Mouse (Mus musculus) spleen, postnatal 14 days (tissue): ENCODE data around the gene Numb.

ENCODE experiments used
- DNase-seq, 2 experiments: peaks; one replicate each; pipeline ENCODE4 v3.0.0; 2021 to 2022; ENCODE audit warnings: low spot score in 2 of 2

Gene Numb

DNA sequence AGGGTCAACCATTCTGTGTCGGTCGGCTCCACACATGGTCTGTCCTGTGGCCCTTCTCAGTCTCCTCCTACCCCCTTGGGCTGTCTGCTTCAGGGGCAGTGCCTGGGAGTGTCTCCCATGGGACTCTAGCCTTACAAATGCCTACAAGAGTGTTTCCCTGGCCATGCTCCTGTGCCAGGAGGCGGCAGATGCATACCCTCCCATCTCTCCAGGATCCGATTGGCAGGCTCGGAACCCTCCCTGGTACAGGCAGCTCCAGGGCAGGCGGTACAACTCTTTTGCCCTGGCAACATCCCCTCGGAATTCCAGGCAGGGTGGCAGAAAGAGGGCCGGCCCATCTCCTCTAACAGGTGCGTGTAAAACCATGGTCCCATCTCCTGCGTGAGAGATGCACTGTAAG, 139.1 kb downstream of the Numb start:
- DNase-seq = no peak

DNA sequence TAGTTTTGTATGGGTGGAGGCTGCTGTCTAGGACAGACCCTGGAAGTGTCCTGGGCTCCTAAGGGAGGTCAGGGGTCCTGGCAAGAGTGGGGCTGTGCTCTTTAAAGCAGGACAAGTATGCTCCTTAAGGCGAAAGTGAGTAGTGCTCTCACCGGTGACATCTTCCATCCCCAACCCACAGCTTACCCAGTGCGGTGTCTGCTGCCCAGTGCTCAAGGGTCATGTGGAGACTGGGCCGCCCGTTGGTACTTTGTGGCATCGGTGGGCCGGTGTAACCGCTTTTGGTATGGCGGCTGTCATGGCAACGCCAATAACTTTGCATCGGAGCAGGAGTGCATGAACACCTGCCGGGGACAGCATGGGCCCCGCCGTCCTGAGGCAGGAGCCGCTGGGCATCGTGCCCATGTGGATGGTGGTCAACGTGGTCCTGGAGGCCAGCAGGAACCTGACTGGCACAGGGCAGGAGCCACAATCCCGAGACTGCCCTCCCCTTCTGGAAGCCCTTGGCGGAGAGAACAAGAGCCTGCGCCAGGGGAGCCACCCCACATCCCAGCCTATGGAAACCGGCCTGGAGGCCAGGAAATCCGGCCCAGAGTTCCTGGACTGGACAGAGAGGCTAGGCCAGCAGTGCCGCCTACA, 140.0 kb downstream of the Numb start:
- no peak for DNase-seq

- no peak for DNase-seq
Measured at GRCm38 (mm10) chr12:83781204-83781603, 140.5 kb downstream of the Numb start.

- no peak for DNase-seq
Measured at GRCm38 (mm10) chr12:83780181-83780580, 141.6 kb downstream of the Numb start.

GRCm38 (mm10) chr12:83776766-83777165, 145.0 kb downstream of the Numb start:
- DNase-seq = no peak

- no peak for DNase-seq
Measured at GRCm38 (mm10) chr12:83775621-83776020, 146.1 kb downstream of the Numb start.

DNA sequence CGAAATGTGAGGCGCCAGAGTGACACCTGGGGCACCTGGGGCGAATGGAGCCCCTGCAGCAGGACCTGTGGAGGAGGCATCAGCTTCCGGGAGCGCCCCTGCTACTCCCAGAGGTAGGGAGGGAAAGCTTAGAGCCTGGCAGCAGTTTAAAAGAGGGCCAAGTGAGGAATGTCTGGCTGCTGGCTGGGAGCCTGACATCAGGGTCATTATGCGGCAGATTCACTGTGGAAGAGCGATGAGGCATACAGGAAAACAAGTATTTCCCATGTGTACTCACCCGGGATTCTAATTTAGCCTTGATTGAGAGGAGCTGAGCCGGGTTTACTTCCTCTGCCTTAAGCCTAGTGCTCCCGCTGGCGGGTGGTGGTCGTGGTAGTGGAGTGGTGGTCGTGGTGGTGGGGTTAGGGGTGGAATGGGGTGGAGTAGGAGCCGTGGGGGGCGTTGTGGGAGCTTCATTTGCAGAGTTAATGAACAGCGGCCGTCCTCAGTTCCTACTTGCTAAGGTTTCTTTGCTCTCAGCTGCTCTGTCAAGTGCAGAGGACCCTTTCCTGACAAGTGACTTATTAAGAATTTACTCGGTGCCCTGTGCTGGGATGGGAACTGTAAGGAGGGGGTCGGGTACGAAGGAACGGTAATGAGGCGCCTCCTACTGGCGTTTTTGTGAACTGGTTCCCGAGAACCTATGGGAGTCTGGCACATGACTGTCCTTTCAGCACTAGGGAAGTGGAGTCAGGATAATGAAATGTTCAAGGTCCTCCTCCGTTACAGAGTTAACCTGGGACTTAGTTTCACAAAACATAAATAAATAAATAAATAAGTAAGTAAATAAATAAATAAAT, 151.1 kb downstream of the Numb start:
- DNase-seq = peak in 1 of 2 experiments; percentile 35

DNA sequence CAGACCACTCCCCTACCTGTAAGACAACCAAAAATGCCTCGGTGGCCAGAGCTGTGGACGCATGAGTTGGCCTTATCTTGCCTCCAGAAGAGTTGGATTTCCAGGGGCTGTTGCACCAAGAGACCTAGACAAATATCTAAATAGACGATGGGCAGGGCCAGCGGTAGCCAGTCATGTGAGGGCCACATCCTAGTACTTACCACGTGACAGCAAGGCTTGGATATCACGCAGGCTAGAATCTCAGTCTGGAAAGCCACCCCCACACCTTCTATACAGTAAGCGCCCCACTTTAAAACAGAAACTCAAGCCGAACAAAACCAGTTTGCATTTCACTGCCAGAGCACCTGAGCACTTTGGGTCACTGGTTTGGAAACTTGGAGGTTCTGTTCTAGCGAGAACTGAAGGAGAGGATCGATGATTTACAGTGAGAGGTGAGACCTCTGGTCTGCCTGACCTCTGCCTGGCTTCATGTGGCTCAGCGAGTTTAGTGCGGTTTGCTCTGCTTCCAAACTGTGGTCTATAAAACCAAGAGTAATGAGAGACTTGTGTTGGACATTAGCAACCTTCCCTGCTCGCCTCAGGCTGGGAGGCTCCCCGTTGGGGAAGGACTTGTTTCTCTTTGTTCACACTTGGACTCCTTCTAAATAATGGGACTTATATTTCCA, 153.4 kb downstream of the Numb start:
- DNase-seq = no peak

GRCm38 (mm10) chr12:83767833-83768232, 153.9 kb downstream of the Numb start:
- no peak for DNase-seq

DNA sequence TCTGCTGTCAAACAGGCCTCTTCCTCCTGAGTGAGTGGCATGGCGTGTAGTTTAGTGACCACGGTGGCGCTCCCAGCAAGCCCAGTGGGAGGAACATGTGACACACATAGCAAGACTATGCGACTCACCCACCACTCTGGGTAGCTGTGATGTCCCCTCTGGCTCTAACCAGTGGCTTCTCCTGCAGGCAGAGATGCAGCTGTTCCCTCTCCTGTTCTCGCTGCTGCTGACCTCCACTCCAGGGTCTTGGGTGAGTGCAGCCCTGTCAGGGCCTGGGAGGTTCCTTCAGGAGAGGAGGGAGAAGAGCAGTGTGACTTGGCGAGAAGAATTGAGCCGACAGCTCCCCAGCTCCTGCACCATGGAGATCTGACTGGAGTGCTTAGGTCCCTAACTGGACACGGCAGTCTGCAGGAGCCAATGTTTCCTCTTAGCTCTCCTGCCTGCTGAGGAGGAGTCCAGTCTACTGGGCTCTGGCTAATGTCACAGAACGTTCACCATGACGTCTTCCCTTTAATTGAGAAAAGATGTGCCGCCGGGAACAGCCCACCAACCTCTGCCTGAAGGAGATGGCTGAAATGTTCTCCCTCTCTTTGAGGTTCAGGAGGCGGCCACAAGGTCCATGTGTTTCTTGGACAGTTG, 155.7 kb downstream of the Numb start:
- no peak for DNase-seq

GRCm38 (mm10) chr12:83764519-83764918, 157.2 kb downstream of the Numb start:
- no peak for DNase-seq

GRCm38 (mm10) chr12:83764044-83764365, 157.7 kb downstream of the Numb start:
- DNase-seq = no peak

- DNase-seq = no peak
Measured at GRCm38 (mm10) chr12:83763311-83764043, 158.3 kb downstream of the Numb start, which contains the start of gene Papln. TSS of gene Papln (plus strand) at chr12:83763634.

DNA sequence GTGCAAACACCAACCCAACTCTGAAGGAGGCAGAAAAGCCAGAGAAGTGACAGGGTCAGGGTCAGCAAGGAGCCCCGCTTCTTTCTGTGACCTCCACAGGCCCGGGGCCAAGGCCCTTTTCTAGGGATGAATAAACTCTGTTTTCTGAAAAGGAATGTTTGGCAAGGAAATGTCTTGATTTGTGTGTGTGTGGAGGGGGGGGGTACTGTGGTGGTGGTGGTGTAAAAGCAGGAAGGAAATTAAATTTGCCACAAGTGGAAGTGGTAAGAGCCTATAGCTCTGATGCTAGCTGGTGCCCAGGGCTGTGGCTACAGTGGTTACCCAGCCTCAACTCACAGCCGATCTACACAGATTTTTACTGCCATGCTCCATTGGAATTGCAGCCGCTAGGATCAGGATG, 159.0 kb downstream of the Numb start:
- no peak for DNase-seq

DNA sequence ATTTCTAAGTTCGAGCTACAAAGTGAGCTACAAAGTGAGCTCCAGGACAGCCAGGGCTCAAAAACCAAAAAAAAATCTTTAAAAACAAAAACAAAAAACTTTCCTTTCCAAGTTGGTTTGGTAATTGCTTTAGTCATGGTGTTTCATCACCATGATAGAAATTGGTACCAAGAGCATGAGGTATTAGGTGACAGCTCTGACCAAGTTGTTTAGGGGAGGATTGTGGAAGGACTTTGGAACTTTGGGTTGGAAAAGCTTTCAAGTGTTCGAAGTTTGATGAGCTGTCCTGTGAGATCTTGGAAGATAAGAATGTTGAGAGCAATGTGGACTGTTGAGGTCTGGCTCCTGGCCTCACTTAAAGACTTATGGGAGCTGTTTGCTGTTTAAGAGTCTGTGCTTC, 161.5 kb downstream of the Numb start:
- DNase-seq = no peak

GRCm38 (mm10) chr12:83758735-83759134, 163.0 kb downstream of the Numb start:
- no peak for DNase-seq

DNA sequence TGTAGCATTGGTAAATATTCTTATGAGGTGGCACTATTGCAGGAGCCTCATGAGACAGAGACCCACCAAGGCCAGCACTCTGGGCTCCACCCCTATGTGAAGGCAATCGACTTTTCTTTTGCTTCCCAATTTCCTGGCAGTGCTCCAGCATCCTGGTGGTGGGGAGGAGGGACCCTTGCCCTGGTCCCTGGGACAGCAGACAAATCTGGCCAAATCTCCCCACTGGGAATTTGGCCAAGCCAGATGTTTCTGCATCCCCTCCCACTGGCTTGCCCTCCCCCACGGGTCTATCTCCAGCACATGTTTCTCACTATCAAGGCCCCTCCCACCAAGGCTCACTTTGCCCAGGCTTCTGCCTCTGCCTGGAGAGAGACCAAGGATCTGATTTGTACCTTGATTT, 169.2 kb downstream of the Numb start:
- no peak for DNase-seq

GRCm38 (mm10) chr12:83749186-83749585, 172.5 kb downstream of the Numb start:
- no peak for DNase-seq
